Mouse (Mus musculus) erythroblast, embryonic 14.5 days (primary cell): ENCODE measurements around the gene Fam167b.

ENCODE experiments used
- GATA1 ChIP-seq: IDR thresholded peaks from 2 replicates; pipeline ENCODE4 v1.6.1; 2012; ENCODE audit warnings: low read length, inconsistent platforms, mixed read lengths
- TAL1 ChIP-seq: IDR thresholded peaks from 3 replicates; pipeline ENCODE4 v1.6.1; 2012; ENCODE audit warnings: low read length, inconsistent platforms, mixed read lengths

DNA sequence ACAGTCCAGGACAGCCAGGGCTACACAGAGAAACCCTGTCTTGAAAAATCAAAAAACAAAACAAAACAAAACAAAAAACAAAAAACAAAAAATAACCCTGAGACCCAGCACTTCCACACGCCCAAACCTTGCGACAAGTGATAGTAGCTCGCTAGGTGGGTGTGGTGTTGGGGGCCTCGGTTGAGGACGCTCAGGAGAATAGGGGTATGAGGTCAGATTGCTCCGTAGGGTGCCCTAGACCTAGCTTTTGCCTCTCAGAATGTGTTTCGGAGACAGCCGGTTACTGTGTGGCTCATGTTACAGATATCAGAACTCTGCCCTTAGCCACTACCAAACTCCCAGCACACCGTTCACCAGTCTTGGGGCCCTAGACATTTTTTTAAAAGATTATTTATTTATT, 7.4 kb upstream of the Fam167b start:
- TF ChIP-seq TAL1: no peak
- no peak for TF ChIP-seq GATA1
